Mouse (Mus musculus) neural tube, embryonic 14.5 days (tissue): Measurements from ENCODE around the gene Fignl2. TPM values are rescaled to one million over a fixed set of nuclear protein-coding genes. Genes with fewer than 3 reads are reported as not detected.
"Not testable (repeated sequence)": the region's sequence is repeated elsewhere in the genome, so short reads cannot be mapped to it uniquely, and the experiment has no call there.

Experiments used
- ATAC-seq: fragments of 200-750 bp; cut with Nextera tagmentation; 2 replicates; pipeline ENCODE4 v1.8.0; 2017; ENCODE audit warnings: low read depth, mild to moderate bottlenecking, moderate TSS enrichment, moderate library complexity
- H3K27ac ChIP-seq: fragments of 300-500 bp; sonication (generic); 2 replicates; pipeline ENCODE4 v1.5.1; 2014; ENCODE audit warnings: low read depth, mild to moderate bottlenecking, control low read depth, low read length, moderate library complexity, mixed read lengths
- H3K27me3 ChIP-seq: fragments of 300-500 bp; sonication (generic); 2 replicates; pipeline ENCODE4 v1.6.1; 2014; ENCODE audit warnings: low read length; ENCODE audit not compliant: control insufficient read depth, insufficient read depth
- H3K36me3 ChIP-seq: fragments of 300-500 bp; sonication (generic); 2 replicates; pipeline ENCODE4 v1.6.1; 2014; ENCODE audit warnings: low read length, mixed read lengths; ENCODE audit not compliant: control insufficient read depth, insufficient read depth
- H3K4me1 ChIP-seq: fragments of 300-500 bp; sonication (generic); 2 replicates; pipeline ENCODE4 v1.6.1; 2014; ENCODE audit warnings: low read length; ENCODE audit not compliant: control insufficient read depth, insufficient read depth
- H3K4me2 ChIP-seq: fragments of 300-500 bp; sonication (generic); 2 replicates; pipeline ENCODE4 v1.6.1; 2014; ENCODE audit warnings: mild to moderate bottlenecking, low read depth, low read length, control low read depth
- H3K4me3 ChIP-seq: fragments of 300-500 bp; sonication (generic); 2 replicates; pipeline ENCODE4 v1.5.1; 2014; ENCODE audit warnings: low read depth, low read length, control low read depth, mixed read lengths
- H3K9ac ChIP-seq: fragments of 300-500 bp; sonication (generic); replicated peaks from 2 replicates; pipeline ENCODE4 v1.6.1; 2014; ENCODE audit warnings: low read depth, mild to moderate bottlenecking, control low read depth, low read length, mixed read lengths
- H3K9me3 ChIP-seq: fragments of 300-500 bp; sonication (generic); 2 replicates; pipeline ENCODE4 v1.6.1; 2016; ENCODE audit warnings: low read length; ENCODE audit not compliant: control insufficient read depth
- WGBS: fragments of 180-500 bp; shearing (Covaris S2); extraction: QIAGEN DNeasy Blood & Tissue Kit; methylation state at CpG from one replicate; pipeline ENCODE4 v1.1.7; 2014; 5-methylcytosine and 5-hydroxymethylcytosine counted together
- polyA plus RNA-seq: library from polyadenylated mRNA; unstranded; fragments of >200 nt; fragmentation: Nextera tagmentation; extraction: Ambion mirVana; gene quantifications from 2 replicates; pipeline ENCODE4 v1.2.1, GENCODE M21; 2014

The Fignl2 gene
- polyA plus RNA-seq, 1 experiment from 2014 or later: 0.12 TPM

DNA sequence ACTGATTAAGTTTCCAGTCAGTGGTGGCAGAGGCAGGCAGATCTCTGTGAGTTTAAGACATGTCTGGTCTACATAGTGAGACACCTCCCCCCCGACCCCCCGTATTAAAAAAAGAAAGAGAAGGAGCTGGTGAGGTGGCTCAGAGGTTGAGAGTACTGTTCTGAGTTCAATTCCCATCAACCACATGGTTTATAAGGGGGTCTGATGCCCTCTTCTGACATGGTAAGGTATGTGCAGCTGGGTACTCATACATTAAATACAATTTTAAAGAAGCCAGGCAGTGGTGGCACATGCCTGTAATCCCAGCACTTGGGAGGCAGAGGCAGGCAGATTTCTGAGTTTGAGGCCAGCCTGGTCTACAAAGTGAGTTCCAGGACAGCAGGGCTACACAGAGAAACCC lies 35.4 kb upstream of the Fignl2 start:
- H3K27ac ChIP-seq, ATAC-seq, H3K4me2 ChIP-seq, H3K4me3 ChIP-seq, H3K27me3 ChIP-seq, H3K9ac ChIP-seq, H3K9me3 ChIP-seq, H3K36me3 ChIP-seq, H3K4me1 ChIP-seq: not testable (repeated sequence)
- 88% methylated on average over 2 of the region's 2 CpGs for WGBS

- no peak overlapping the region for H3K4me2 ChIP-seq
- H3K4me1 ChIP-seq: no peaks in the 10 kb centered on the region
- no peaks in the 10 kb centered on the region for H3K9me3 ChIP-seq
- H3K4me3 ChIP-seq: no peak overlapping the region
- H3K27me3 ChIP-seq: no peaks in the 10 kb centered on the region
- no peak for ATAC-seq
- no peak overlapping the region for H3K27ac ChIP-seq
- whole genome bisulfite sequencing: 79% methylated on average over 8 of the region's 8 CpGs
- no peak overlapping the region for H3K9ac ChIP-seq
- H3K36me3 ChIP-seq: no peaks in the 10 kb centered on the region
Measured at GRCm38 (mm10) chr15:101113176-101113575, 34.8 kb upstream of the Fignl2 start.

- ATAC-seq: no peak
- Histone ChIP-seq H3K4me1 (no peaks in the 10 kb centered on the region), H3K9ac (no peak overlapping the region), H3K27ac (no peak overlapping the region), H3K4me3 (no peak overlapping the region), H3K9me3 (no peaks in the 10 kb centered on the region), H3K36me3 (no peaks in the 10 kb centered on the region), H3K4me2 (no peak overlapping the region), H3K27me3 (no peaks in the 10 kb centered on the region)
- 88% methylated on average over 5 of the region's 5 CpGs for WGBS
Measured at GRCm38 (mm10) chr15:101107906-101108671, 29.7 kb upstream of the Fignl2 start.

GRCm38 (mm10) chr15:101106011-101106410 lies 27.6 kb upstream of the Fignl2 start:
- no peak for ATAC-seq

DNA sequence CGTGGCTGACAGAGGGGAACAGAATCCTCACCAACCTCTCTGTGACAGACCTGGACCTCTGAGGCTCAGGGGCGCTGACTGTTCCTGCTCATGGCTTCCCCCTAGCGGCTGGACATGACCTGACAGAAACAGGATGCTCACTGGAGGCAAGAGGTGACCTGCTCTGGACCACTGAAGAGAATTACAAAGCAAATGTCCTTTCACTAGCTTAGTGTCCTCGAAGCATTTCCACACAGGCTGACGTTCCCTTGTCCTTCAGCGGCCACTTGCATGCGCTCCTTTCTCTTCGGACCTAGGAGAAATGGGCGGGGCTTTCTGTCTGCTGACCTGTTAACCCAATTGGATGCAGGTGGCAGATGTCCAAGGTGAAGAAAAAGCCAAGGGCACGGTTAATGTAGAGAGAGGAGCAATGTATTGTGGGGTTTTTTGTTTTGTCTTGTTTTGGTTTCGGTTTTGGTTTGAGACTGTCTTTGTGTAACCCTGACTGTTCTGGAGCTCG lies 27.2 kb upstream of the Fignl2 start:
- Histone ChIP-seq H3K36me3 (no peaks in the 10 kb centered on the region), H3K4me2 (no peak overlapping the region), H3K27ac (no peak overlapping the region), H3K27me3 (no peaks in the 10 kb centered on the region), H3K4me3 (no peak overlapping the region), H3K9ac (no peak overlapping the region), H3K4me1 (no peaks in the 10 kb centered on the region), H3K9me3 (no peaks in the 10 kb centered on the region)
- WGBS: 15% methylated on average over 12 of the region's 12 CpGs
- ATAC-seq: peak; percentile 58; the same call in 1 of the 2 replicates

More at GRCm38 (mm10) chr15:101106011-101106410, 27.6 kb upstream of the Fignl2 start:
- Histone ChIP-seq H3K27me3 (no peaks in the 10 kb centered on the region), H3K4me2 (no peak overlapping the region), H3K36me3 (no peaks in the 10 kb centered on the region), H3K4me1 (no peaks in the 10 kb centered on the region), H3K9me3 (no peaks in the 10 kb centered on the region), H3K4me3 (no peak overlapping the region), H3K27ac (no peak overlapping the region), H3K9ac (no peak overlapping the region)
- WGBS: 86% methylated on average over 10 of the region's 10 CpGs

- Histone ChIP-seq H3K9me3 (no peaks in the 10 kb centered on the region), H3K27me3 (no peaks in the 10 kb centered on the region), H3K4me1 (no peaks in the 10 kb centered on the region), H3K36me3 (no peaks in the 10 kb centered on the region), H3K27ac (no peak overlapping the region), H3K4me2 (no peak overlapping the region), H3K9ac (no peak overlapping the region), H3K4me3 (no peak overlapping the region)
- WGBS: 51% methylated on average over 9 of the region's 9 CpGs
- ATAC-seq: no peak
Measured at GRCm38 (mm10) chr15:101103605-101104304, 25.4 kb upstream of the Fignl2 start.

DNA sequence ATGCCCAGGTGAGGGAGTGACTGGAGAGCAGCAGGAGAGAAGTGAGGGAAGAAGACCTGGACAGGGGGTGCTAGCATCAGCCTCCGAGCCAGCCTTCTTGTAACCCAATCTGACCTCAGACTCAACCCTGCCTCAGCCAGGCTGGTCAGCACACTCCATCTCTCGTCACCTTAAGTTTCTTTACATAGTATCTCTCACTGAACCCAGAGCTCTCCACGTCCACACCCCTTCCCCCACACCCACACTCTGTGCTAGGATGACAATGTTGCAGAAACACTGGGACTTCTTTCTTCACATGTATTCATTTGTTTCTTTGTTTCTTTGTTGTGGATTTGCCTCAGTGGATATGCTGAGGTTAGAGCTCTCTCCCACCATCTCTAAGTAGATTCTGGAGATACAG lies 22.6 kb upstream of the Fignl2 start:
- H3K4me2 ChIP-seq: no peak overlapping the region
- H3K4me1 ChIP-seq: peaks cover 2% of the 10 kb centered on the region; the same call in 1 of the 2 replicates
- H3K4me3 ChIP-seq: no peak overlapping the region
- WGBS: 80% methylated on average over 3 of the region's 3 CpGs
- no peaks in the 10 kb centered on the region for H3K27me3 ChIP-seq
- H3K36me3 ChIP-seq: no peaks in the 10 kb centered on the region
- H3K9ac ChIP-seq: no peak overlapping the region
- no peaks in the 10 kb centered on the region for H3K9me3 ChIP-seq
- H3K27ac ChIP-seq: no peak overlapping the region
- no peak for ATAC-seq

DNA sequence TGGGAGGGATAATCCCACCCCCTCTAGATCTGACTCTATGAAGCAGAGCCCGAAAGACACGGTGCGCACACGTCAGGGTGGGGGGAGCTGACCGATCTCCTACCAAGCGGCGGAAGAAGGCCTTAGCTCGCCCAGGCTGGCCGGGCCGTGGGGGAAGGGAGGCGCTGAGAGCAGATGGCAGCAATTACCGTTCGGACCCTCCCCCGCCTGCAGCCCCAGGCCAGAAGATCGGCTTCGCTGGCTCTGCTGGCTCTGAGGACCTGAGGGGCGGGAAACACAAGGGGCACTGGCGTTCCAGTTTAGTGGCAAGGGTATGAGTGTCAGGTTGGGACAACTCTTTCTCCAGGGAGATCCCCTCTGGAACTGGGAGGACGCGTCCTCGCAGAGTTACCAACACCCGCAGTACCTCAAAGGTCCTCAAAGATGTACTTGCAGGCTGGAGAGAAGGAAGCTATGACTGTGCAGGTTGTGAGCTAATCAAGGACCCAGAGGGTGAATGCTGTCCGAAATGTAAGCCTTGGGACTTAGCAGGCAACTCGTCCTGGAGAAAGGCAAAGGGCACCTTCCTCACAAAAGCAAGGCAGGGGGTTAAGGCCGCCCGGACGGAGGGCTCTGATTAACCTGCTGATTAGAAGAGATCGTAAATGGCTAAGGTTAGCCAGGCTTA lies 19.8 kb upstream of the Fignl2 start:
- WGBS: 3% methylated on average over 28 of the region's 28 CpGs
- H3K4me1 ChIP-seq: peaks cover 10% of the 10 kb centered on the region
- ATAC-seq: peak; percentile 22; the same call in 1 of the 2 replicates
- H3K9ac ChIP-seq: no peak overlapping the region
- H3K36me3 ChIP-seq: no peaks in the 10 kb centered on the region
- H3K27ac ChIP-seq: no peak overlapping the region
- H3K4me2 ChIP-seq: peak overlapping the region; percentile 32; the same call in 1 of the 2 replicates
- no peaks in the 10 kb centered on the region for H3K9me3 ChIP-seq
- H3K4me3 ChIP-seq: no peak overlapping the region
- H3K27me3 ChIP-seq: no peaks in the 10 kb centered on the region

DNA sequence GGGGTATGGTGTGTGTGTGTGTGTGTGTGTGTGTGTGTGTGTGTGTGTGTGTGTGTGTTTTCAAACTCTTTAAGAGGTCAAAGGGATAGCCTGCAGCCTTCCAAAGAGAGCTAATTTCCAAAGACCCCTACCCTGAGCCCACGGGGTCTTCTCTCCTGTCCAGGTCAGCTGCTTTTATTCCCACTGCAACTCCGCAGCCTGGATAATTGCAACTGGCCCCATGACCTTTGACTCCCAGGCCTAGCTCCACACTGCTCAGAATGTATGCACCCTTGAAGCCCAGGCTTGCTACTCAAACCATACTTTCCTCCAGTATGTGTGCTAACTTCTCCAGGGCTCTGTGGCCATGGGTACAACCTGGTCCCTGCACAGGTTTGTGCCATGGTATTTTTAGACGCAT lies 17.0 kb upstream of the Fignl2 start:
- Histone ChIP-seq H3K4me1 (peaks cover 20% of the 10 kb centered on the region), H3K27me3 (no peaks in the 10 kb centered on the region), H3K9me3 (no peaks in the 10 kb centered on the region), H3K4me2 (no peak overlapping the region), H3K36me3 (no peaks in the 10 kb centered on the region), H3K4me3 (no peak overlapping the region), H3K9ac (no peak overlapping the region), H3K27ac (no peak overlapping the region)
- ATAC-seq: no peak
- 53% methylated on average over 3 of the region's 3 CpGs for WGBS
